Mouse (Mus musculus): Measurements from ENCODE around the gene Tas2r144. TPM values are rescaled to one million over a fixed set of nuclear protein-coding genes. Genes with fewer than 3 reads are reported as not detected.

Gene Tas2r144
- total RNA-seq (2014; rRNA removed) = not detected in 2 replicates
- polyA plus RNA-seq (2015; fragmentation: Nextera tagmentation; extraction: Ambion mirVana) = not detected in 2 replicates

- Histone ChIP-seq H3K27ac (no peak within 1 kb of the TSS), H3K4me3 (ENCODE audit: low read length) (no peak within 1 kb of the TSS), H3K9ac (replicated peaks; ENCODE audit: low read length) (no peak within 1 kb of the TSS), H3K27me3 (ENCODE audit: insufficient read depth, low read length) (no peaks in the 10 kb centered on the region), H3K9me3 (ENCODE audit: low read length) (no peaks in the 10 kb centered on the region), H3K36me3 (ENCODE audit: insufficient read depth, low read length) (no peaks in the 10 kb centered on the region), H3K4me2 (ENCODE audit: low read depth, low read length) (no peak within 1 kb of the TSS), H3K4me1 (ENCODE audit: insufficient read depth, low read length) (no peaks in the 10 kb centered on the region)
- TF ChIP-seq CTCF (IDR thresholded peaks at IDR 0.05; ENCODE audit: low read depth) = no peak
- DNase-seq (ENCODE audit: low spot score) (no peak), ATAC-seq (no peak)
- 83% methylated on average over 2 of the region's 2 CpGs for WGBS
Observed at GRCm38 (mm10) chr6:42215028-42215427, at the start of gene Tas2r144. Tas2r144 (plus strand) TSS chr6:42215328.

- Histone ChIP-seq H3K27me3 (ENCODE audit: insufficient read depth, low read length) (no peaks in the 10 kb centered on the region), H3K36me3 (ENCODE audit: insufficient read depth, low read length) (no peaks in the 10 kb centered on the region), H3K4me1 (ENCODE audit: insufficient read depth, low read length) (no peaks in the 10 kb centered on the region), H3K4me3 (ENCODE audit: low read length) (no peak overlapping the region), H3K4me2 (ENCODE audit: low read depth, low read length) (no peak overlapping the region), H3K9ac (replicated peaks; ENCODE audit: low read length) (no peak overlapping the region), H3K9me3 (ENCODE audit: low read length) (no peaks in the 10 kb centered on the region), H3K27ac (no peak overlapping the region)
- 61% methylated on average over 1 of the region's 1 CpGs for WGBS
- ATAC-seq = no peak
- no peak for DNase-seq (ENCODE audit: low spot score)
- no peak for TF ChIP-seq CTCF (IDR thresholded peaks at IDR 0.05; ENCODE audit: low read depth)
Observed at GRCm38 (mm10) chr6:42182462-42182861, 32.7 kb upstream of the Tas2r144 start.

- no peak overlapping the region for H3K4me2 ChIP-seq (ENCODE audit: low read depth, low read length)
- H3K27me3 ChIP-seq (ENCODE audit: insufficient read depth, low read length) = no peaks in the 10 kb centered on the region
- H3K4me1 ChIP-seq (ENCODE audit: insufficient read depth, low read length) = no peaks in the 10 kb centered on the region
- DNase-seq (ENCODE audit: low spot score) (no peak), ATAC-seq (no peak)
- no peak overlapping the region for H3K27ac ChIP-seq
- no peaks in the 10 kb centered on the region for H3K9me3 ChIP-seq (ENCODE audit: low read length)
- H3K36me3 ChIP-seq (ENCODE audit: insufficient read depth, low read length) = no peaks in the 10 kb centered on the region
- no peak overlapping the region for H3K4me3 ChIP-seq (ENCODE audit: low read length)
- WGBS = 53% methylated on average over 3 of the region's 3 CpGs
- TF ChIP-seq CTCF (IDR thresholded peaks at IDR 0.05; ENCODE audit: low read depth) = no peak
- H3K9ac ChIP-seq (replicated peaks; ENCODE audit: low read length) = no peak overlapping the region
Observed at GRCm38 (mm10) chr6:42186230-42186629, 28.9 kb upstream of the Tas2r144 start.

GRCm38 (mm10) chr6:42197710-42198109 is 17.4 kb upstream of the Tas2r144 start:
- Histone ChIP-seq H3K27ac (no peak overlapping the region), H3K4me2 (ENCODE audit: low read depth, low read length) (no peak overlapping the region), H3K27me3 (ENCODE audit: insufficient read depth, low read length) (no peaks in the 10 kb centered on the region), H3K9me3 (ENCODE audit: low read length) (no peaks in the 10 kb centered on the region), H3K4me3 (ENCODE audit: low read length) (no peak overlapping the region), H3K9ac (replicated peaks; ENCODE audit: low read length) (no peak overlapping the region), H3K36me3 (ENCODE audit: insufficient read depth, low read length) (no peaks in the 10 kb centered on the region), H3K4me1 (ENCODE audit: insufficient read depth, low read length) (no peaks in the 10 kb centered on the region)
- 34% methylated on average over 3 of the region's 3 CpGs for WGBS
- peak; percentile 56; the same call in 1 of the 2 replicates for ATAC-seq
- peak; percentile 71 for DNase-seq (ENCODE audit: low spot score)
- TF ChIP-seq CTCF (IDR thresholded peaks at IDR 0.05; ENCODE audit: low read depth) = peak; percentile 64

- Histone ChIP-seq H3K9me3 (ENCODE audit: low read length) (no peaks in the 10 kb centered on the region), H3K4me1 (ENCODE audit: insufficient read depth, low read length) (no peaks in the 10 kb centered on the region), H3K27ac (no peak overlapping the region), H3K9ac (replicated peaks; ENCODE audit: low read length) (no peak overlapping the region), H3K4me3 (ENCODE audit: low read length) (no peak overlapping the region), H3K27me3 (ENCODE audit: insufficient read depth, low read length) (no peaks in the 10 kb centered on the region), H3K36me3 (ENCODE audit: insufficient read depth, low read length) (no peaks in the 10 kb centered on the region), H3K4me2 (ENCODE audit: low read depth, low read length) (no peak overlapping the region)
- WGBS = 76% methylated on average over 1 of the region's 1 CpGs
- DNase-seq (ENCODE audit: low spot score) (no peak), ATAC-seq (no peak)
- TF ChIP-seq CTCF (IDR thresholded peaks at IDR 0.05; ENCODE audit: low read depth) = no peak
Observed at GRCm38 (mm10) chr6:42199498-42199897, 15.6 kb upstream of the Tas2r144 start.

GRCm38 (mm10) chr6:42222286-42222685 is 7.2 kb downstream of the Tas2r144 start:
- Histone ChIP-seq H3K9ac (replicated peaks; ENCODE audit: low read length) (no peak overlapping the region), H3K36me3 (ENCODE audit: insufficient read depth, low read length) (no peaks in the 10 kb centered on the region), H3K27me3 (ENCODE audit: insufficient read depth, low read length) (no peaks in the 10 kb centered on the region), H3K9me3 (ENCODE audit: low read length) (no peaks in the 10 kb centered on the region), H3K4me2 (ENCODE audit: low read depth, low read length) (no peak overlapping the region), H3K4me3 (ENCODE audit: low read length) (no peak overlapping the region), H3K27ac (peak overlapping the region; percentile 48), H3K4me1 (ENCODE audit: insufficient read depth, low read length) (no peaks in the 10 kb centered on the region)
- no peak for TF ChIP-seq CTCF (IDR thresholded peaks at IDR 0.05; ENCODE audit: low read depth)
- ATAC-seq (peak; percentile 88), DNase-seq (ENCODE audit: low spot score) (peak; percentile 61)
- 30% methylated on average over 3 of the region's 3 CpGs for WGBS

- TF ChIP-seq CTCF (IDR thresholded peaks at IDR 0.05; ENCODE audit: low read depth) = no peak
- DNase-seq (ENCODE audit: low spot score) = no peak
- Histone ChIP-seq H3K27me3 (ENCODE audit: insufficient read depth, low read length) (no peaks in the 10 kb centered on the region), H3K4me1 (ENCODE audit: insufficient read depth, low read length) (no peaks in the 10 kb centered on the region), H3K4me2 (ENCODE audit: low read depth, low read length) (no peak overlapping the region), H3K4me3 (ENCODE audit: low read length) (no peak overlapping the region), H3K9me3 (ENCODE audit: low read length) (no peaks in the 10 kb centered on the region), H3K36me3 (ENCODE audit: insufficient read depth, low read length) (no peaks in the 10 kb centered on the region), H3K9ac (replicated peaks; ENCODE audit: low read length) (no peak overlapping the region), H3K27ac (no peak overlapping the region)
- WGBS = 77% methylated on average over 4 of the region's 4 CpGs
- ATAC-seq = no peak
Observed at GRCm38 (mm10) chr6:42225046-42225445, 9.9 kb downstream of the Tas2r144 start.
